Mouse (Mus musculus) testis, adult 2 months (tissue): ENCODE measurements around the gene Sfswap. TPM values are rescaled to one million over a fixed set of nuclear protein-coding genes. Genes with fewer than 3 reads are reported as not detected.

Experiments used
- H3K27ac ChIP-seq: fragments of 200-500 bp; 2 replicates; pipeline ENCODE4 v1.5.1; 2012; ENCODE audit warnings: low read depth, low read length; ENCODE audit not compliant: control insufficient read depth, insufficient read depth
- H3K27me3 ChIP-seq: fragments of 200-500 bp; 2 replicates; pipeline ENCODE4 v1.6.1; 2012; ENCODE audit warnings: mild to moderate bottlenecking, low read length, moderate library complexity; ENCODE audit not compliant: control insufficient read depth, insufficient read depth
- H3K36me3 ChIP-seq: fragments of 200-500 bp; 2 replicates; pipeline ENCODE4 v1.6.1; 2012; ENCODE audit warnings: mild to moderate bottlenecking, low read length; ENCODE audit not compliant: control insufficient read depth, insufficient read depth
- H3K4me1 ChIP-seq: fragments of 200-500 bp; 2 replicates; pipeline ENCODE4 v1.6.1; 2012; ENCODE audit warnings: low read length; ENCODE audit not compliant: control insufficient read depth, insufficient read depth
- H3K4me3 ChIP-seq: fragments of 200-500 bp; 2 replicates; pipeline ENCODE4 v1.5.1; 2012; ENCODE audit warnings: low read depth, mild to moderate bottlenecking, low read length, moderate library complexity, mixed read lengths; ENCODE audit not compliant: control insufficient read depth
- CTCF ChIP-seq: fragments of 200-500 bp; IDR thresholded peaks from 2 replicates; pipeline ENCODE4 v1.5.1; 2012; ENCODE audit warnings: low read depth, mild to moderate bottlenecking, inconsistent platforms, low read length, moderate library complexity; ENCODE audit not compliant: control insufficient read depth, insufficient read depth, insufficient replicate concordance
- POLR2A ChIP-seq: fragments of 200-500 bp; IDR thresholded peaks from 2 replicates; pipeline ENCODE4 v1.6.1; 2012; ENCODE audit warnings: low read depth, mild to moderate bottlenecking, inconsistent platforms, low read length, moderate library complexity; ENCODE audit not compliant: control insufficient read depth
- polyA plus RNA-seq: library from polyadenylated mRNA; depleted of rRNA; stranded (reverse); fragments of >200 nt; gene quantifications from 2 replicates; pipeline ENCODE4 v1.2.3, GENCODE M21; 2012

Sfswap gene
- polyA plus RNA-seq, 1 experiment, result 34.1 TPM

GRCm38 (mm10) chr5:129518786-129519185 lies 17.8 kb downstream of the Sfswap start:
- Histone ChIP-seq H3K4me3 (no peak overlapping the region), H3K27ac (no peak overlapping the region), H3K36me3 (peaks cover 3% of the 10 kb centered on the region), H3K4me1 (no peaks in the 10 kb centered on the region), H3K27me3 (no peaks in the 10 kb centered on the region)
- TF ChIP-seq POLR2A (no peak), CTCF (no peak)

- no peak overlapping the region for H3K4me3 ChIP-seq
- H3K27me3 ChIP-seq, result no peaks in the 10 kb centered on the region
- H3K36me3 ChIP-seq, result peaks cover 3% of the 10 kb centered on the region
- TF ChIP-seq CTCF (no peak), POLR2A (no peak)
- H3K27ac ChIP-seq, result no peak overlapping the region
- H3K4me1 ChIP-seq, result no peaks in the 10 kb centered on the region
Observed at GRCm38 (mm10) chr5:129519591-129519990, 18.6 kb downstream of the Sfswap start.

- TF ChIP-seq POLR2A (no peak), CTCF (no peak)
- no peak overlapping the region for H3K4me3 ChIP-seq
- peaks cover 6% of the 10 kb centered on the region for H3K36me3 ChIP-seq
- H3K27ac ChIP-seq, result no peak overlapping the region
- no peaks in the 10 kb centered on the region for H3K4me1 ChIP-seq
- no peaks in the 10 kb centered on the region for H3K27me3 ChIP-seq
Observed at GRCm38 (mm10) chr5:129521501-129521900, 20.5 kb downstream of the Sfswap start.

GRCm38 (mm10) chr5:129521913-129522312 lies 20.9 kb downstream of the Sfswap start:
- H3K36me3 ChIP-seq, result peaks cover 4% of the 10 kb centered on the region; the same call in 1 of the 2 replicates
- TF ChIP-seq CTCF (no peak), POLR2A (no peak)
- H3K27me3 ChIP-seq, result no peaks in the 10 kb centered on the region
- H3K4me3 ChIP-seq, result no peak overlapping the region
- no peaks in the 10 kb centered on the region for H3K4me1 ChIP-seq
- no peak overlapping the region for H3K27ac ChIP-seq

GRCm38 (mm10) chr5:129523166-129523565 lies 22.1 kb downstream of the Sfswap start:
- Histone ChIP-seq H3K27me3 (no peaks in the 10 kb centered on the region), H3K27ac (no peak overlapping the region), H3K4me3 (no peak overlapping the region), H3K4me1 (no peaks in the 10 kb centered on the region), H3K36me3 (peaks cover 2% of the 10 kb centered on the region; the same call in 1 of the 2 replicates)
- TF ChIP-seq POLR2A (no peak), CTCF (no peak)

- Histone ChIP-seq H3K36me3 (peaks cover 2% of the 10 kb centered on the region; the same call in 1 of the 2 replicates), H3K4me1 (no peaks in the 10 kb centered on the region), H3K27me3 (no peaks in the 10 kb centered on the region), H3K4me3 (no peak overlapping the region), H3K27ac (no peak overlapping the region)
- TF ChIP-seq POLR2A (no peak), CTCF (no peak)
Observed at GRCm38 (mm10) chr5:129524751-129525150, 23.7 kb downstream of the Sfswap start.

- H3K4me1 ChIP-seq, result no peaks in the 10 kb centered on the region
- H3K27ac ChIP-seq, result no peak overlapping the region
- no peaks in the 10 kb centered on the region for H3K27me3 ChIP-seq
- no peak for TF ChIP-seq CTCF
- TF ChIP-seq POLR2A, result no peak
- H3K36me3 ChIP-seq, result peaks cover 2% of the 10 kb centered on the region; the same call in 1 of the 2 replicates
- no peak overlapping the region for H3K4me3 ChIP-seq
Observed at GRCm38 (mm10) chr5:129527162-129527561, 26.1 kb downstream of the Sfswap start.

GRCm38 (mm10) chr5:129529571-129529970 lies 28.6 kb downstream of the Sfswap start:
- H3K27ac ChIP-seq, result no peak overlapping the region
- H3K4me1 ChIP-seq, result no peaks in the 10 kb centered on the region
- H3K4me3 ChIP-seq, result no peak overlapping the region
- peaks cover 2% of the 10 kb centered on the region; the same call in 1 of the 2 replicates for H3K36me3 ChIP-seq
- H3K27me3 ChIP-seq, result no peaks in the 10 kb centered on the region
- TF ChIP-seq POLR2A (no peak), CTCF (no peak)
